Mouse (Mus musculus): ENCODE results near the gene Pde10a.
A peak's percentile ranks its signal among the peaks of the same experiment; 100 is the strongest.

Pde10a gene

GRCm38 (mm10) chr17:8546366-8546765 lies 21.2 kb downstream of the Pde10a start:
- no peak for DNase-seq (ENCODE audit: low read depth, low spot score)
- no peaks in the 10 kb centered on the region for H3K27me3 ChIP-seq (ENCODE audit: control insufficient read depth, insufficient read depth, low read length, poor library complexity, severe bottlenecking)
- no peaks in the 10 kb centered on the region for H3K36me3 ChIP-seq (ENCODE audit: control insufficient read depth, insufficient read depth, low read length, poor library complexity, severe bottlenecking)

DNA sequence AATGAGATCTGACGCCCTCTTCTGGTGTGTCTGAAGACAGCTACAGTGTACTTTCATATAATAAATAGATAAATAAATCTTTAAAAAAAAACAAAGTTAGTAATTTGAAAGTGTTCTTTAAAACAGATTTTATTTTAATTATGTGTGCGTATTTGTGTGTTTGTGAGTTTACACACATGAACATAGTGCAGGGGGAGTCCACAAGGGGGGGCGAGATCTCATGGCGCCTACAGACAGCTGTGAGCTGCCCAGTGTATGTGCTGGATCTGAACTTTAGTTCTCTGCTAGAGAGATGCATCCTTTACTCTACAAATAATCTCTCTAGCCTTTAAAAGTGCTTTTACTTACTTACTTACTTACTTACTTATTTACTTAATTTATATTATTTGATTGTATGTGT lies 23.6 kb downstream of the Pde10a start:
- Histone ChIP-seq H3K27me3 (ENCODE audit: control insufficient read depth, insufficient read depth, low read length, poor library complexity, severe bottlenecking) (no peaks in the 10 kb centered on the region), H3K36me3 (ENCODE audit: control insufficient read depth, insufficient read depth, low read length, poor library complexity, severe bottlenecking) (no peaks in the 10 kb centered on the region)
- DNase-seq (ENCODE audit: low read depth, low spot score) = no peak

GRCm38 (mm10) chr17:8551641-8552040 lies 26.5 kb downstream of the Pde10a start:
- Histone ChIP-seq H3K36me3 (ENCODE audit: control insufficient read depth, insufficient read depth, low read length, poor library complexity, severe bottlenecking) (no peaks in the 10 kb centered on the region), H3K27me3 (ENCODE audit: control insufficient read depth, insufficient read depth, low read length, poor library complexity, severe bottlenecking) (no peaks in the 10 kb centered on the region)
- no peak for DNase-seq (ENCODE audit: low read depth, low spot score)

DNA sequence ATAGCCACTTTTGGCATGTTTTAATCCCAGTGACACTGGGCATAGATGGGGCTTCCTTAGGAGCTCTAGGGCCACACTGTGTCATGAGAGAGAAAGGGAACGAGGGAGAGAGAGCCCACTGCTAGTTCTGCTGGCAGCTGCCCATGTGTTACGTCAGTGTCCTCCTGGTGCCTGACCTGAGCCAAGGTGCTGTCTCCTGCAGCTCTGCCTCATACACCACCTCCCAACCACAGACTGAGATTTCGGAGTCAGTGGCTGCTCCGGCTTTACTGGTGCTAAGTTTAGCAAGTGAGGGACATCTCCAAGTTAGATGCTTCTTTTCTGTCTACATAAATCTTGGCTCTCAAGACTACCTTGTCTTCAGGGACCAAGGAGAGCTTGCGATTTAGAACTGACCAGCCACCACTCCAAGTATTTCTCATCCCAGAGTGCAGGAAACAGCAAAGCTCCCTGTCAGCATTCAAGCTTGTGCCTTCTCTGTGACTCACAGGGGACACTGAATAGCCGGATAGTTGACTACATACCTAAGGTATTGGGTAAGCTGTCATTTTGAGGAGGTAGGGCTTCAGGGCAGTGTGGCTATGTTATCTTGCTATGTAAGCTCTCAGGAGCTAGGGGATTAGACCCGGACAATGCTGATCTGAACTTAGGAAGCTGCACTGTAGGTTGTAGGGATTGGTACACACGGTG lies 27.3 kb downstream of the Pde10a start:
- Histone ChIP-seq H3K27me3 (ENCODE audit: control insufficient read depth, insufficient read depth, low read length, poor library complexity, severe bottlenecking) (no peaks in the 10 kb centered on the region), H3K36me3 (ENCODE audit: control insufficient read depth, insufficient read depth, low read length, poor library complexity, severe bottlenecking) (no peaks in the 10 kb centered on the region)
- no peak for DNase-seq (ENCODE audit: low read depth, low spot score)

DNA sequence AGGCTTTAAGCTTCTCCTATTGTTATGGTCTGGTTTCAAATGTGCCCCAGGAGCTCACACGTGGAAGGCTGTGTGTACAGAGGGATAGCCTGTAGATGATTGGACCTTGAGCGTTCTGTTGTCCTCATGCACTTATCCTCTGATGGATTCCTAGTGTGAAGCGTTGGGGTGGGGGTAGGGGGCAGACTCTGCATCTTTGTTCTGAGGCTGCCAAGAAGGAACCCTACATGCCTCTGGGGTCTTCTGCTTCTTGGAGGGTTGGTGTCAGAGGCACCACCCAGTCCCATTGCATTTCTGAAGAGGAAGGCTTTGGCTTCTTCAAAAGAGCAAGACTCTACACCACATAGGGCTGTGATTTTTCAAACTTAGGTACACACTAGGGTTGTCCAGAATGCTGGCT lies 28.4 kb downstream of the Pde10a start:
- H3K27me3 ChIP-seq (ENCODE audit: control insufficient read depth, insufficient read depth, low read length, poor library complexity, severe bottlenecking) = no peaks in the 10 kb centered on the region
- no peak for DNase-seq (ENCODE audit: low read depth, low spot score)
- no peaks in the 10 kb centered on the region for H3K36me3 ChIP-seq (ENCODE audit: control insufficient read depth, insufficient read depth, low read length, poor library complexity, severe bottlenecking)

DNA sequence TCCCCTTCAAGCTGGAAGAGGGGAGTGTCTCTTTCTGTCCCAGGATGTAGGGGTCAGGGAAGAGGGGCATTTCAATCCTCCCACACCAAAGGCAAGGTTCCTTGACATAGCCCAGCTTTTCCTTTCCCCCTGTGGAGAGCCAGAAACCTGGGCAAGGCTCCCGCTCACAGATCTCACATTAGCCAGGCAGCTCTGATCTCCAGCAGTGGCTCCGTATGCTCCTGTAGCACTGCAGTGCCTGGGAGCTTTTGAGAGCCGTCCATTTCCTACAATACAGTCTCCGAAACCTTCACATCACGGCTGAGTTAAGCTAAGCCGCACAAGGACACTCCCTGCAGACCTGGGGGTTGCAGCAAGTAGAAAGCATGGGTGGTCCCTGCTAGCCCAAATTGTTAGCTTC lies 29.0 kb downstream of the Pde10a start:
- Histone ChIP-seq H3K27me3 (ENCODE audit: control insufficient read depth, insufficient read depth, low read length, poor library complexity, severe bottlenecking) (no peaks in the 10 kb centered on the region), H3K36me3 (ENCODE audit: control insufficient read depth, insufficient read depth, low read length, poor library complexity, severe bottlenecking) (no peaks in the 10 kb centered on the region)
- no peak for DNase-seq (ENCODE audit: low read depth, low spot score)

GRCm38 (mm10) chr17:8555785-8556184 lies 30.6 kb downstream of the Pde10a start:
- Histone ChIP-seq H3K36me3 (ENCODE audit: control insufficient read depth, insufficient read depth, low read length, poor library complexity, severe bottlenecking) (no peaks in the 10 kb centered on the region), H3K27me3 (ENCODE audit: control insufficient read depth, insufficient read depth, low read length, poor library complexity, severe bottlenecking) (no peaks in the 10 kb centered on the region)
- no peak for DNase-seq (ENCODE audit: low read depth, low spot score)

GRCm38 (mm10) chr17:8556223-8556622 lies 31.1 kb downstream of the Pde10a start:
- DNase-seq (ENCODE audit: low read depth, low spot score) = no peak
- H3K36me3 ChIP-seq (ENCODE audit: control insufficient read depth, insufficient read depth, low read length, poor library complexity, severe bottlenecking) = no peaks in the 10 kb centered on the region
- no peaks in the 10 kb centered on the region for H3K27me3 ChIP-seq (ENCODE audit: control insufficient read depth, insufficient read depth, low read length, poor library complexity, severe bottlenecking)

GRCm38 (mm10) chr17:8557926-8558325 lies 32.8 kb downstream of the Pde10a start:
- Histone ChIP-seq H3K27me3 (ENCODE audit: control insufficient read depth, insufficient read depth, low read length, poor library complexity, severe bottlenecking) (no peaks in the 10 kb centered on the region), H3K36me3 (ENCODE audit: control insufficient read depth, insufficient read depth, low read length, poor library complexity, severe bottlenecking) (no peaks in the 10 kb centered on the region)
- DNase-seq (ENCODE audit: low read depth, low spot score) = no peak

DNA sequence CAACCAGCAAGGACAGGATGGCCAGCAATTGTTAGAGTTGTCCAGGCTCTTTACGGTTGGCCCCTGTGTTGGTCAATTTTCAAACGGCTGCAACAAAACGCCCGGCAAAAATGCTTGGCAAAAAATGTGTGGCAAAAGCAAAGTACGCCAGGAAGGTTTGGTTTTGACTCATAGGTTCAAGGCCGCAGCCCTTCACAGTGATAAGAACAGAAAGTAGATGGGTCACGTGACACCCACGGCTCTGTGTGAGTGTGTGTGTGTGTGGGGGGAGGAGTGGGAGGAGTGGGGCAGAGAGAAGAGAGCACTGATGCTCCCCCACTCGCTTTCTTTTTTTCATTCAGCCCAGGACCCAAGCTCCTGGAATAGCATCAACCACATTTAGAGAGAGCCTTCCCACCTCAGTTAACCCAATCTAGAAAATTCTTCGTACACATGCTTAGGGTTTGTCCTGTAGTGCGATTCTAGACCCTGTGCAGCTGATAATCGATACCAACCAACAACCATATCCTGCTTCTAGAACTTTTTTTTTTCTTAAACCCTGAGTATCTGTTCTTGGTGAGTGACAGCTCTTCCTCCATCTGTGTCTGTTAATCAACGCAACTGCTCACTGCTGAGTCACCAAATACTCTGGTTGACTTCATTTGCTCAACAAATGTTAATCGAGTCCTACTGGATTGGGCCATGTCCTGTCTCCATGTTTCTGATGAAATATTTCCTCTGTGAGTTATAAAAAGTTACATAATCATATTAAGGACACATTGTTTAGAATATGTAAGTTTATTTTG lies 37.1 kb downstream of the Pde10a start:
- no peaks in the 10 kb centered on the region for H3K36me3 ChIP-seq (ENCODE audit: control insufficient read depth, insufficient read depth, low read length, poor library complexity, severe bottlenecking)
- no peak for DNase-seq (ENCODE audit: low read depth, low spot score)
- H3K27me3 ChIP-seq (ENCODE audit: control insufficient read depth, insufficient read depth, low read length, poor library complexity, severe bottlenecking) = no peaks in the 10 kb centered on the region

- no peak for DNase-seq (ENCODE audit: low read depth, low spot score)
- Histone ChIP-seq H3K27me3 (ENCODE audit: control insufficient read depth, insufficient read depth, low read length, poor library complexity, severe bottlenecking) (no peaks in the 10 kb centered on the region), H3K36me3 (ENCODE audit: control insufficient read depth, insufficient read depth, low read length, poor library complexity, severe bottlenecking) (no peaks in the 10 kb centered on the region)
Measured at GRCm38 (mm10) chr17:8562886-8563280, 37.7 kb downstream of the Pde10a start.

GRCm38 (mm10) chr17:8566850-8567249 lies 41.7 kb downstream of the Pde10a start, which contains the start of gene Gm17087:
Gene Gm17087 (minus strand): TSS chr17:8566950.
- Histone ChIP-seq H3K27me3 (ENCODE audit: control insufficient read depth, insufficient read depth, low read length, poor library complexity, severe bottlenecking) (no peaks in the 10 kb centered on the region), H3K36me3 (ENCODE audit: control insufficient read depth, insufficient read depth, low read length, poor library complexity, severe bottlenecking) (no peaks in the 10 kb centered on the region)
- DNase-seq (ENCODE audit: low read depth, low spot score) = no peak

- DNase-seq (ENCODE audit: low read depth, low spot score) = no peak
- H3K27me3 ChIP-seq (ENCODE audit: control insufficient read depth, insufficient read depth, low read length, poor library complexity, severe bottlenecking) = no peaks in the 10 kb centered on the region
- H3K36me3 ChIP-seq (ENCODE audit: control insufficient read depth, insufficient read depth, low read length, poor library complexity, severe bottlenecking) = no peaks in the 10 kb centered on the region
Measured at GRCm38 (mm10) chr17:8573542-8574260, 48.5 kb downstream of the Pde10a start.

- DNase-seq (ENCODE audit: low read depth, low spot score) = peak; percentile 5
- Histone ChIP-seq H3K27me3 (ENCODE audit: control insufficient read depth, insufficient read depth, low read length, poor library complexity, severe bottlenecking) (no peaks in the 10 kb centered on the region), H3K36me3 (ENCODE audit: control insufficient read depth, insufficient read depth, low read length, poor library complexity, severe bottlenecking) (no peaks in the 10 kb centered on the region)
Measured at GRCm38 (mm10) chr17:8580360-8580759, 55.2 kb downstream of the Pde10a start.

DNA sequence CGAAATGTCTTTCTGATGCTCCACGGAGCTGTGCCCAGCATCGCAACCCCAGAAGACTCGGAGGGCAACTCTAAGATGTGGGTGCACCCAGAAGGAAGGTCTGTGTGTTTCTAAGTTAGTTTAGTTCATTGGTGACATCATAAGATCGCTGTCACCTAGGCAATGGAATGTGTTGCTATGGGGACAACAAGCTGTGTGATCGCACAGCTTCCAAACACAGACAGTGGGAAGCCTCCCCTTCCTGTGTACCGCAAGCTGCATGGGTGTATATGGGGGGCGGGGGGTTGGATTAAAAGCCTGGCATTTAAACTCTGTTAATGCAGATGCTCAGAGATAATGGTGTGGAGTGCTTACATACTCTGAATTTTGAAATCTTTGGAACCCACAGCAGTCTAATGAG lies 56.4 kb downstream of the Pde10a start:
- H3K36me3 ChIP-seq (ENCODE audit: control insufficient read depth, insufficient read depth, low read length, poor library complexity, severe bottlenecking) = no peaks in the 10 kb centered on the region
- no peak for DNase-seq (ENCODE audit: low read depth, low spot score)
- no peaks in the 10 kb centered on the region for H3K27me3 ChIP-seq (ENCODE audit: control insufficient read depth, insufficient read depth, low read length, poor library complexity, severe bottlenecking)
